Mouse (Mus musculus): ENCODE measurements around the gene Hnrnpul2. TPM values are rescaled to one million over a fixed set of nuclear protein-coding genes. Genes with fewer than 3 reads are reported as not detected.
A peak's percentile ranks its signal among the peaks of the same experiment; 100 is the strongest.

The Hnrnpul2 gene
- 12.9 and 14.9 TPM in 2 replicates for polyA plus RNA-seq (2012; rRNA removed)

GRCm38 (mm10) chr19:8819596-8820423 is at the start of gene Hnrnpul2:
Hnrnpul2 (plus strand) TSS chr19:8820010.
- no peaks in the 10 kb centered on the region for H3K27me3 ChIP-seq (ENCODE audit: control insufficient read depth, insufficient read depth, low read length)
- H3K27ac ChIP-seq (ENCODE audit: control insufficient read depth, insufficient read depth, low read depth, low read length) = peak within 1 kb of the TSS; percentile 96
- peaks cover 7% of the 10 kb centered on the region for H3K36me3 ChIP-seq (ENCODE audit: control insufficient read depth, insufficient read depth, low read length)
- peak within 1 kb of the TSS; percentile 90 for H3K4me3 ChIP-seq (ENCODE audit: control insufficient read depth, low read depth, low read length)
- peak; percentile 98 for TF ChIP-seq POLR2A (IDR thresholded peaks at IDR 0.05; ENCODE audit: control insufficient read depth, low read depth, low read length)
- no peak for TF ChIP-seq CTCF (IDR thresholded peaks at IDR 0.05; ENCODE audit: control insufficient read depth, insufficient read depth, insufficient replicate concordance, low read depth, low read length)
- H3K4me1 ChIP-seq (ENCODE audit: control insufficient read depth, insufficient read depth, low read length) = peaks cover 7% of the 10 kb centered on the region

- Histone ChIP-seq H3K27ac (ENCODE audit: control insufficient read depth, insufficient read depth, low read depth, low read length) (peak within 1 kb of the TSS; percentile 56), H3K4me1 (ENCODE audit: control insufficient read depth, insufficient read depth, low read length) (peaks cover 6% of the 10 kb centered on the region), H3K4me3 (ENCODE audit: control insufficient read depth, low read depth, low read length) (peak within 1 kb of the TSS; percentile 85), H3K36me3 (ENCODE audit: control insufficient read depth, insufficient read depth, low read length) (peaks cover 2% of the 10 kb centered on the region), H3K27me3 (ENCODE audit: control insufficient read depth, insufficient read depth, low read length) (no peaks in the 10 kb centered on the region)
- TF ChIP-seq CTCF (IDR thresholded peaks at IDR 0.05; ENCODE audit: control insufficient read depth, insufficient read depth, insufficient replicate concordance, low read depth, low read length) = no peak
- TF ChIP-seq POLR2A (IDR thresholded peaks at IDR 0.05; ENCODE audit: control insufficient read depth, low read depth, low read length) = peak; percentile 76
Observed at GRCm38 (mm10) chr19:8770567-8771270, 49.1 kb upstream of the Hnrnpul2 start, which contains the start of gene Tmem223. Tmem223 (plus strand) TSS chr19:8770996.

- Histone ChIP-seq H3K4me3 (ENCODE audit: control insufficient read depth, low read depth, low read length) (peak overlapping the region; percentile 59; the same call in 1 of the 2 replicates), H3K27ac (ENCODE audit: control insufficient read depth, insufficient read depth, low read depth, low read length) (no peak overlapping the region; the same call in 1 of the 2 replicates), H3K4me1 (ENCODE audit: control insufficient read depth, insufficient read depth, low read length) (peaks cover 6% of the 10 kb centered on the region), H3K27me3 (ENCODE audit: control insufficient read depth, insufficient read depth, low read length) (no peaks in the 10 kb centered on the region), H3K36me3 (ENCODE audit: control insufficient read depth, insufficient read depth, low read length) (no peaks in the 10 kb centered on the region)
- TF ChIP-seq CTCF (IDR thresholded peaks at IDR 0.05; ENCODE audit: control insufficient read depth, insufficient read depth, insufficient replicate concordance, low read depth, low read length) (no peak), POLR2A (IDR thresholded peaks at IDR 0.05; ENCODE audit: control insufficient read depth, low read depth, low read length) (no peak)
Observed at GRCm38 (mm10) chr19:8772996-8773395, 46.8 kb upstream of the Hnrnpul2 start.

- peak overlapping the region; percentile 59 for H3K4me3 ChIP-seq (ENCODE audit: control insufficient read depth, low read depth, low read length)
- TF ChIP-seq POLR2A (IDR thresholded peaks at IDR 0.05; ENCODE audit: control insufficient read depth, low read depth, low read length) (no peak), CTCF (IDR thresholded peaks at IDR 0.05; ENCODE audit: control insufficient read depth, insufficient read depth, insufficient replicate concordance, low read depth, low read length) (no peak)
- H3K27me3 ChIP-seq (ENCODE audit: control insufficient read depth, insufficient read depth, low read length) = no peaks in the 10 kb centered on the region
- H3K36me3 ChIP-seq (ENCODE audit: control insufficient read depth, insufficient read depth, low read length) = no peaks in the 10 kb centered on the region
- H3K4me1 ChIP-seq (ENCODE audit: control insufficient read depth, insufficient read depth, low read length) = peaks cover 6% of the 10 kb centered on the region
- H3K27ac ChIP-seq (ENCODE audit: control insufficient read depth, insufficient read depth, low read depth, low read length) = peak overlapping the region; percentile 68; the same call in 1 of the 2 replicates
Observed at GRCm38 (mm10) chr19:8773409-8773808, 46.4 kb upstream of the Hnrnpul2 start.

- Histone ChIP-seq H3K36me3 (ENCODE audit: control insufficient read depth, insufficient read depth, low read length) (no peaks in the 10 kb centered on the region), H3K4me3 (ENCODE audit: control insufficient read depth, low read depth, low read length) (peak within 1 kb of the TSS; percentile 89), H3K4me1 (ENCODE audit: control insufficient read depth, insufficient read depth, low read length) (peaks cover 6% of the 10 kb centered on the region), H3K27me3 (ENCODE audit: control insufficient read depth, insufficient read depth, low read length) (no peaks in the 10 kb centered on the region), H3K27ac (ENCODE audit: control insufficient read depth, insufficient read depth, low read depth, low read length) (peak within 1 kb of the TSS; percentile 98)
- peak; percentile 94 for TF ChIP-seq POLR2A (IDR thresholded peaks at IDR 0.05; ENCODE audit: control insufficient read depth, low read depth, low read length)
- no peak for TF ChIP-seq CTCF (IDR thresholded peaks at IDR 0.05; ENCODE audit: control insufficient read depth, insufficient read depth, insufficient replicate concordance, low read depth, low read length)
Observed at GRCm38 (mm10) chr19:8774086-8774835, 45.5 kb upstream of the Hnrnpul2 start, which contains the start of gene Tmem179b. Tmem179b (minus strand) TSS chr19:8774467.

- no peak for TF ChIP-seq CTCF (IDR thresholded peaks at IDR 0.05; ENCODE audit: control insufficient read depth, insufficient read depth, insufficient replicate concordance, low read depth, low read length)
- TF ChIP-seq POLR2A (IDR thresholded peaks at IDR 0.05; ENCODE audit: control insufficient read depth, low read depth, low read length) = no peak
- no peaks in the 10 kb centered on the region for H3K27me3 ChIP-seq (ENCODE audit: control insufficient read depth, insufficient read depth, low read length)
- H3K4me1 ChIP-seq (ENCODE audit: control insufficient read depth, insufficient read depth, low read length) = peaks cover 6% of the 10 kb centered on the region
- no peaks in the 10 kb centered on the region for H3K36me3 ChIP-seq (ENCODE audit: control insufficient read depth, insufficient read depth, low read length)
- peak overlapping the region; percentile 89 for H3K4me3 ChIP-seq (ENCODE audit: control insufficient read depth, low read depth, low read length)
- H3K27ac ChIP-seq (ENCODE audit: control insufficient read depth, insufficient read depth, low read depth, low read length) = peak overlapping the region; percentile 98
Observed at GRCm38 (mm10) chr19:8774951-8775421, 44.8 kb upstream of the Hnrnpul2 start.
